Mouse (Mus musculus) midbrain, embryonic 16.5 days (tissue): ENCODE measurements around the gene Vmn1r208. TPM values are rescaled to one million over a fixed set of nuclear protein-coding genes. Genes with fewer than 3 reads are reported as not detected.

Experiments
- polyA plus RNA-seq: library from polyadenylated mRNA; unstranded; fragments of >200 nt; fragmentation: Nextera tagmentation; extraction: Ambion mirVana; gene quantifications from 2 replicates; pipeline ENCODE4 v1.2.1, GENCODE M21; 2015

Vmn1r208 gene
- polyA plus RNA-seq, 1 experiment from 2014 or later: not detected

Other genes starting within 250 kb of the Vmn1r208 start
- gene Vmn1r204, start 224.2 kb downstream of the Vmn1r208 start, polyA plus RNA-seq: not detected in 2 replicates
- gene Vmn1r205, start 184.4 kb downstream of the Vmn1r208 start, polyA plus RNA-seq: not detected in 2 replicates
- gene Vmn1r206, start 153.1 kb downstream of the Vmn1r208 start, polyA plus RNA-seq: not detected in 2 replicates
- gene Vmn1r207-ps, start 47.8 kb downstream of the Vmn1r208 start, polyA plus RNA-seq: not detected in 2 replicates
- gene Vmn1r209, start 32.3 kb upstream of the Vmn1r208 start, polyA plus RNA-seq: not detected in 2 replicates
- not detected in 2 replicates for gene Vmn1r210, start 53.9 kb upstream of the Vmn1r208 start, polyA plus RNA-seq
- not detected in 2 replicates for gene Vmn1r211, start 80.2 kb upstream of the Vmn1r208 start, polyA plus RNA-seq
- gene Vmn1r212, start 106.8 kb upstream of the Vmn1r208 start, polyA plus RNA-seq: not detected in 2 replicates
- not detected in 2 replicates for gene Vmn1r213, start 230.3 kb upstream of the Vmn1r208 start, polyA plus RNA-seq